Mouse (Mus musculus) erythroblast, embryonic 14.5 days (primary cell): ENCODE measurements around the gene Galnt2. TPM values are rescaled to one million over a fixed set of nuclear protein-coding genes. Genes with fewer than 3 reads are reported as not detected.
A peak's percentile ranks its signal among the peaks of the same experiment; 100 is the strongest.

Experiments
- H3K27me3 ChIP-seq: 2 replicates; pipeline ENCODE4 v1.6.1; 2012; ENCODE audit warnings: inconsistent platforms; ENCODE audit not compliant: control insufficient read depth
- H3K36me3 ChIP-seq: 2 replicates; pipeline ENCODE4 v1.6.1; 2012; ENCODE audit warnings: mild to moderate bottlenecking, inconsistent platforms; ENCODE audit not compliant: control insufficient read depth
- H3K4me1 ChIP-seq: 2 replicates; pipeline ENCODE4 v1.6.1; 2012; ENCODE audit warnings: inconsistent platforms; ENCODE audit not compliant: control insufficient read depth
- H3K4me3 ChIP-seq: replicated peaks from 2 replicates; pipeline ENCODE3; 2012; ENCODE audit warnings: moderate library complexity, mild to moderate bottlenecking, inconsistent platforms
- H3K9me3 ChIP-seq: 2 replicates; pipeline ENCODE4 v1.6.1; 2012; ENCODE audit warnings: low read length, inconsistent platforms, mixed read lengths; ENCODE audit not compliant: control insufficient read depth
- GATA1 ChIP-seq: IDR thresholded peaks from 2 replicates; pipeline ENCODE4 v1.6.1; 2012; ENCODE audit warnings: low read length, inconsistent platforms, mixed read lengths
- TAL1 ChIP-seq: IDR thresholded peaks from 3 replicates; pipeline ENCODE4 v1.6.1; 2012; ENCODE audit warnings: low read length, inconsistent platforms, mixed read lengths
- polyA plus RNA-seq: library from polyadenylated mRNA; stranded (reverse); fragments of >175 nt; gene quantifications from 2 replicates; pipeline ENCODE4 v1.2.3, GENCODE M21; 2012

The Galnt2 gene
- 4.5 and 6.7 TPM in 2 replicates for polyA plus RNA-seq

DNA sequence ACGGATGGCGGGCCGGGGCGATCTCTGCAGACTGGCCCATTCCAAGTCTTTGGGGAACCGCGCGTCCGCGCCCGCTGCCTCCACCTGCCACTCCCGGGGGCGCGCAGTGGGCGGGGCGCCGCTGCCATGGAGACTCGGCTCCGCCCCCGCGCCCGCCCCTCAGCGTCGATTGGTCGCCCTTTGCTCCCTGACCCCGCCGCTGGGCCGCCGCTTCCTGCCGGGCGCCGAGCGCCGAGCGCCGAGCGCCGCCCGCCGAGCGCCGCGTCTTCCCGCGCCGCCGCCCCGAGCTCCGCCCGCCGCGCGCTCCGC lies at the start of gene Galnt2:
Gene Galnt2 (plus strand): TSS at position 216 of the 309 bp plus-strand sequence.
- H3K36me3 ChIP-seq = no peaks in the 10 kb centered on the region; the same call in 1 of the 2 replicates
- peak within 1 kb of the TSS; percentile 86 for H3K4me3 ChIP-seq
- H3K27me3 ChIP-seq = peaks cover 36% of the 10 kb centered on the region
- H3K4me1 ChIP-seq = peaks cover 38% of the 10 kb centered on the region
- no peak for TF ChIP-seq TAL1
- no peak for TF ChIP-seq GATA1
- no peaks in the 10 kb centered on the region for H3K9me3 ChIP-seq

DNA sequence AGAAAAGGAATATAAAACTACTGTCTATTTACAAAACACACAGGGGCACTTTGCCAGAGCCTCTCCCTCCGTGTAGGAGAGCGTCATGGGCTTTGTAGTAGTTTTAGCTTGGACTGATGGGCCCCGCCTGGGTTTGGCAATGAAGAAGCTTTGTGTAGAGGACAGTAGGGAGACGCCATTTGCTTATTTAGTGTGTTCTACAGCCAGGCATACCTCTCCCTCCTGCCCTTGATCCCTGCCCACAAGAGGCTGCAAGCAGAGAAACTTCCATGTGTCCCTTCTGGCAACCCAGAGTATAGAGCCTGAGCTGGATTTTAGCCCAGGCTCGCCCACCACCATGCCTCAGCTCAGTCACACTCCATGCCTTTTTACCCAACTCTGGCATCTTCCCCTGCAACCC lies 49.4 kb upstream of the Galnt2 start:
- TF ChIP-seq GATA1 = no peak
- no peak for TF ChIP-seq TAL1
- no peaks in the 10 kb centered on the region for H3K4me1 ChIP-seq
- no peak overlapping the region for H3K4me3 ChIP-seq
- H3K9me3 ChIP-seq = no peaks in the 10 kb centered on the region
- no peaks in the 10 kb centered on the region for H3K36me3 ChIP-seq
- no peaks in the 10 kb centered on the region for H3K27me3 ChIP-seq

GRCm38 (mm10) chr8:124182224-124182623 lies 49.0 kb upstream of the Galnt2 start:
- no peak overlapping the region for H3K4me3 ChIP-seq
- no peak for TF ChIP-seq GATA1
- TF ChIP-seq TAL1 = no peak
- H3K27me3 ChIP-seq = no peaks in the 10 kb centered on the region
- H3K9me3 ChIP-seq = no peaks in the 10 kb centered on the region
- no peaks in the 10 kb centered on the region for H3K4me1 ChIP-seq
- H3K36me3 ChIP-seq = no peaks in the 10 kb centered on the region

DNA sequence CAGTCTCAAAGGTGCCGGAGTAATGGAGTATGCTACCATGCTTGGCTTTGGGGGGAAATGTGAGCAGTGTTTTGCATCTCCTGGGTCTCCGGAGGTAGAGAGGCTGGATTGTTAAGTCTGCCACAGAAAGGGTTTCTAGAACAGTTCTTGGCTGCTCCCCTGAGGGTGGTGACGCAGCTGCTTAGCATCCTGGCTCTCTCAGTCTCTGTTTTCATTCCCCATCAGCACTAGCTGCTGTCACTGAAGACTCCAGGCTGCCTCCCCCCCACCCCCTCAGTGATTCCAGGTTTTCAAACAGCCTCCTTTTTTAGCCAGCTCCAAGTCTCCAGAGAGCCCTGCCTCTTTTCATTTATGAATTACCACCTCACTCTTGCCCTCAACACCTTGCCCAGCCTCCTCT lies 47.1 kb upstream of the Galnt2 start:
- no peaks in the 10 kb centered on the region for H3K36me3 ChIP-seq
- H3K4me1 ChIP-seq = no peaks in the 10 kb centered on the region
- TF ChIP-seq TAL1 (no peak), GATA1 (no peak)

GRCm38 (mm10) chr8:124184507-124184906 lies 46.7 kb upstream of the Galnt2 start:
- no peak for TF ChIP-seq TAL1
- TF ChIP-seq GATA1 = no peak
- Histone ChIP-seq H3K4me3 (no peak overlapping the region), H3K4me1 (no peaks in the 10 kb centered on the region), H3K36me3 (no peaks in the 10 kb centered on the region), H3K27me3 (no peaks in the 10 kb centered on the region), H3K9me3 (no peaks in the 10 kb centered on the region)

More for the DNA sequence above, 47.1 kb upstream of the Galnt2 start:
- no peak overlapping the region for H3K4me3 ChIP-seq
- H3K9me3 ChIP-seq = no peaks in the 10 kb centered on the region
- no peaks in the 10 kb centered on the region for H3K27me3 ChIP-seq

GRCm38 (mm10) chr8:124185081-124185480 lies 46.1 kb upstream of the Galnt2 start:
- Histone ChIP-seq H3K27me3 (no peaks in the 10 kb centered on the region), H3K4me3 (no peak overlapping the region), H3K36me3 (no peaks in the 10 kb centered on the region), H3K4me1 (no peaks in the 10 kb centered on the region), H3K9me3 (no peaks in the 10 kb centered on the region)
- TF ChIP-seq GATA1 (no peak), TAL1 (no peak)

DNA sequence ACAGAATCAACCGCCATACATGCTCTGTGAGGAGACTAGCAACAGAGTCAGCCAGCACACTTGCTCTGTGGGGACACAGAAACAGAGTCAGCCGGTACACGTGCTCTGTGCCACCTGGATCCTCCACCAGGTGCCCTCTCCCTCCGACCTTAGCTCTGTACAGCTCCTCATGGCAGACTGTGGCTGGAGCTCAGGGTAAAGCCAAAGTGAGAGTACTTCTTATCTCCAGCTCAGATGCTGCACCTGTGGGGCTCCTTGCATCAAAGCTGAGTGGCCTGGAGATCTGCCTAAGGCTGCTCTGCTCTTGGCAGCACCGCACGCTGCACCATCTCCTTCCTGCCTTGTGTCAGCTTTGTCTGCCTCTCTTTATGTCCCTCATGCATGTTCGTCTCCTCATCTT lies 40.8 kb upstream of the Galnt2 start:
- no peak overlapping the region for H3K4me3 ChIP-seq
- no peaks in the 10 kb centered on the region for H3K27me3 ChIP-seq
- H3K9me3 ChIP-seq = no peaks in the 10 kb centered on the region
- H3K36me3 ChIP-seq = no peaks in the 10 kb centered on the region
- TF ChIP-seq GATA1 (no peak), TAL1 (no peak)
- no peaks in the 10 kb centered on the region for H3K4me1 ChIP-seq

GRCm38 (mm10) chr8:124192242-124192641 lies 38.9 kb upstream of the Galnt2 start:
- no peaks in the 10 kb centered on the region for H3K27me3 ChIP-seq
- H3K36me3 ChIP-seq = no peaks in the 10 kb centered on the region
- H3K9me3 ChIP-seq = no peaks in the 10 kb centered on the region
- no peak overlapping the region for H3K4me3 ChIP-seq
- no peak for TF ChIP-seq GATA1
- no peak for TF ChIP-seq TAL1
- no peaks in the 10 kb centered on the region for H3K4me1 ChIP-seq

DNA sequence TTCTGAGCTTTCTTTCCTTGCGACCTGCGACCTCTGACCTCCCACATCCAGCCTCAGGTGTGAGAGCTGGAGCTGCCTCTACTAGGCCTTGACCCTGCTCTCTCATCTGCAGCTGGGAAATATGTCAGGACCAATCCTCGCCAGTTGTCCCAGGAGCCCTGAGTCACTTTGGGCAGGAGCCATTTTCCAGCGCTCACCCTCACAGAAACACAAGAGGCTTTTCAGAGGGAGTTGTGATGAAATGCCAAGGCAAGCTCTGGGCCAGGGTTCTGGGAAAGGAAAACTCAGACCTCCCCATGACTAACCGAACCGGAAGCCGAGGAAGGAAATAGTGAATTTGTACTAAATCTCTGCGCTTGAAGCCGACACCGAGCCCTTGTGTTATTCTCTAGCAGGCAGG lies 38.2 kb upstream of the Galnt2 start:
- no peaks in the 10 kb centered on the region for H3K27me3 ChIP-seq
- TF ChIP-seq TAL1 = no peak
- no peaks in the 10 kb centered on the region for H3K4me1 ChIP-seq
- H3K36me3 ChIP-seq = no peaks in the 10 kb centered on the region
- no peaks in the 10 kb centered on the region for H3K9me3 ChIP-seq
- H3K4me3 ChIP-seq = no peak overlapping the region

DNA sequence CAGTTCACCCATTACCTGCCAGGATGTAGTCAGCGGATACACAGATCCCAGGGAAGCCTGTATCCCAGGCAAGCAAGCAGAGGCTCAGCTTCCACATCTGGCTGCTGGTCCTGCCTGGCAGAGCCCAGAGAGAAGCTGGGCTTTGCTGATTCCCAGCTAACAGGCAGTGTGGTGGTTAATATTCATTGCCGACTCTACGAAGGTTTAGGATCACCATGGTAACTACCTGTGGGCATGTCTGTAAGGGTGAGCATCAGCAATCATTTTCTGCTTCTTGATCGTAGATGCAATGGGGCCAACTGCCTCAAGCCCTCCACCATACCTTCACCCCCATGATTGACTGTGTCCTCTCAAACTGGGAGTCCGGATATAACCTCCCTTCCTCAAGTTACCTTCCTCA lies 37.2 kb upstream of the Galnt2 start:
- Histone ChIP-seq H3K4me1 (no peaks in the 10 kb centered on the region), H3K27me3 (no peaks in the 10 kb centered on the region), H3K4me3 (no peak overlapping the region), H3K36me3 (no peaks in the 10 kb centered on the region), H3K9me3 (no peaks in the 10 kb centered on the region)
- no peak for TF ChIP-seq GATA1
- no peak for TF ChIP-seq TAL1
